Mouse (Mus musculus): Measurements from ENCODE around the gene Rac3. TPM values are rescaled to one million over a fixed set of nuclear protein-coding genes. Genes with fewer than 3 reads are reported as not detected.
A peak's percentile ranks its signal among the peaks of the same experiment; 100 is the strongest.
"Not testable (repeated sequence)": the region's sequence is repeated elsewhere in the genome, so short reads cannot be mapped to it uniquely, and the experiment has no call there.

The Rac3 gene
- total RNA-seq, 2 experiments from 2014 or later, result 0.87 to 1.3 TPM

- H3K27ac ChIP-seq, result no peak overlapping the region
- no peak for TF ChIP-seq CTCF (IDR thresholded peaks at IDR 0.05)
- intact Hi-C loops (cut with DNase I), result no loop called here
- DNase-seq, result no peak
- H3K4me3 ChIP-seq, result no peak overlapping the region
Measured at GRCm38 (mm10) chr11:120740981-120741380, 19.7 kb downstream of the Rac3 start.

- H3K27ac ChIP-seq, result no peak overlapping the region
- no peak for TF ChIP-seq CTCF (IDR thresholded peaks at IDR 0.05)
- intact Hi-C loops (cut with DNase I), result no loop called here
Measured at GRCm38 (mm10) chr11:120744121-120744701, 22.9 kb downstream of the Rac3 start.

GRCm38 (mm10) chr11:120747974-120748373 is 26.7 kb downstream of the Rac3 start:
- Histone ChIP-seq H3K4me3 (no peak overlapping the region), H3K27ac (peak overlapping the region; percentile 59)
- TF ChIP-seq CTCF (IDR thresholded peaks at IDR 0.05), result no peak
- DNase-seq, result no peak
- intact Hi-C loops (cut with DNase I), result loop anchor here (2.0 kb wide), 1 partner anchor 27 kb away; the partner anchor contains the start of gene Rac3

More at GRCm38 (mm10) chr11:120744121-120744701, 22.9 kb downstream of the Rac3 start:
- H3K4me3 ChIP-seq, result no peak overlapping the region
- no peak for DNase-seq

- Histone ChIP-seq H3K27ac (no peak overlapping the region), H3K4me3 (no peak overlapping the region)
- intact Hi-C loops (cut with DNase I), result loop anchor here (2.0 kb wide), 1 partner anchor 29 kb away; the partner anchor contains the start of gene Rac3
- TF ChIP-seq CTCF (IDR thresholded peaks at IDR 0.05), result peak; percentile 68
- DNase-seq, result peak; percentile 67
Measured at GRCm38 (mm10) chr11:120749430-120749829, 28.2 kb downstream of the Rac3 start.

- H3K27ac ChIP-seq, result no peak overlapping the region
- DNase-seq, result no peak
- H3K4me3 ChIP-seq, result no peak overlapping the region
- intact Hi-C loops (cut with DNase I), result loop anchor here (2.0 kb wide), 1 partner anchor 15 kb away; no protein-coding TSS in a partner anchor
- TF ChIP-seq CTCF (IDR thresholded peaks at IDR 0.05), result no peak
Measured at GRCm38 (mm10) chr11:120751606-120752005, 30.3 kb downstream of the Rac3 start.

GRCm38 (mm10) chr11:120760236-120760635 is 39.0 kb downstream of the Rac3 start:
- TF ChIP-seq CTCF (IDR thresholded peaks at IDR 0.05), result no peak
- no peak overlapping the region for H3K4me3 ChIP-seq
- DNase-seq, result no peak
- no peak overlapping the region for H3K27ac ChIP-seq
- intact Hi-C loops (cut with DNase I), result no loop called here

GRCm38 (mm10) chr11:120761811-120762671 is 40.8 kb downstream of the Rac3 start:
- Histone ChIP-seq H3K4me3 (no peak overlapping the region), H3K27ac (no peak overlapping the region)
- TF ChIP-seq CTCF (IDR thresholded peaks at IDR 0.05), result no peak
- DNase-seq, result no peak
- intact Hi-C loops (cut with DNase I), result no loop called here

- peak within 1 kb of the TSS; percentile 47 for H3K4me3 ChIP-seq
- intact Hi-C loops (cut with DNase I); H3K27ac ChIP-seq: not testable (repeated sequence)
- DNase-seq, result peak; percentile 30
Measured at GRCm38 (mm10) chr11:120762672-120763041, 41.4 kb downstream of the Rac3 start, which contains the start of gene Hmga1b. Gene Hmga1b, plus strand, starts transcription at chr11:120762794.

- H3K27ac ChIP-seq; DNase-seq; intact Hi-C loops (cut with DNase I): not testable (repeated sequence)
- peak overlapping the region; percentile 47 for H3K4me3 ChIP-seq
Measured at GRCm38 (mm10) chr11:120763121-120763999, 42.1 kb downstream of the Rac3 start.

- DNase-seq; intact Hi-C loops (cut with DNase I); H3K4me3 ChIP-seq; H3K27ac ChIP-seq: not testable (repeated sequence)
Measured at GRCm38 (mm10) chr11:120767023-120767422, 45.8 kb downstream of the Rac3 start.

GRCm38 (mm10) chr11:120768206-120768605 is 46.9 kb downstream of the Rac3 start:
- Histone ChIP-seq H3K27ac (no peak overlapping the region), H3K4me3 (no peak overlapping the region)
- no peak for DNase-seq
- TF ChIP-seq CTCF (IDR thresholded peaks at IDR 0.05), result no peak
- intact Hi-C loops (cut with DNase I), result no loop called here

- intact Hi-C loops (cut with DNase I), result loop anchor here (10.0 kb wide), 1 partner anchor 118 kb away; no protein-coding TSS in a partner anchor
- no peak for DNase-seq
- no peak for TF ChIP-seq CTCF (IDR thresholded peaks at IDR 0.05)
- Histone ChIP-seq H3K27ac (no peak overlapping the region), H3K4me3 (no peak overlapping the region)
Measured at GRCm38 (mm10) chr11:120772749-120773148, 51.5 kb downstream of the Rac3 start.

Other genes starting within 250 kb of the Rac3 start
- gene Mrpl12, start 236.9 kb upstream of the Rac3 start, total RNA-seq (2021), result 100 to 1,000 TPM; 120 to 177 TPM
- 1 to 10 TPM; 2.8 to 4.1 TPM for gene Slc25a10, start 229.6 kb upstream of the Rac3 start, total RNA-seq (2021)
- gene Gcgr, start 190.8 kb upstream of the Rac3 start, total RNA-seq (2021), result under 1 TPM in 1 of 2 experiments, not detected in 1; 0.33 TPM
- 10 to 100 TPM; 21.7 to 22.1 TPM for gene Mcrip1, start 171.7 kb upstream of the Rac3 start, total RNA-seq (2021)
- gene Ppp1r27, start 170.3 kb upstream of the Rac3 start, total RNA-seq (2021), result 100 to 1,000 TPM; 188 to 418 TPM
- gene P4hb, start 148.2 kb upstream of the Rac3 start, total RNA-seq (2021), result 100 to 1,000 TPM; 201 to 240 TPM
- 10 to 100 TPM; 72.1 to 89.6 TPM for gene Arhgdia, start 139.8 kb upstream of the Rac3 start, total RNA-seq (2021)
- gene Alyref, start 123.1 kb upstream of the Rac3 start, total RNA-seq (2021), result 10 to 100 TPM; 36.0 to 44.7 TPM
- 10 to 100 TPM; 45.3 to 58.5 TPM for gene Anapc11, start 123.0 kb upstream of the Rac3 start, total RNA-seq (2021)
- gene Npb, start 113.0 kb upstream of the Rac3 start, total RNA-seq (2021), result under 1 TPM in 1 of 2 experiments, not detected in 1; 0.78 TPM
- gene Pcyt2, start 103.5 kb upstream of the Rac3 start, total RNA-seq (2021), result 10 to 100 TPM; 30.6 to 39.2 TPM
- gene Sirt7, start 96.2 kb upstream of the Rac3 start, total RNA-seq (2021), result 1 to 10 TPM; 4.1 to 4.7 TPM
- gene Mafg, start 87.9 kb upstream of the Rac3 start, total RNA-seq (2021), result 10 to 100 TPM; 53.1 to 68.2 TPM
- gene Pycr1, start 77.7 kb upstream of the Rac3 start, total RNA-seq (2021), result 1 to 10 TPM; 3.5 to 3.8 TPM
- 100 to 1,000 TPM; 109 to 157 TPM for gene Myadml2, start 73.3 kb upstream of the Rac3 start, total RNA-seq (2021)
- not detected for gene Notum, start 60.3 kb upstream of the Rac3 start, total RNA-seq (2021)
- 10 to 100 TPM; 31.2 to 32.4 TPM for gene Aspscr1, start 48.5 kb upstream of the Rac3 start, total RNA-seq (2021)
- 10 to 100 TPM; 22.1 to 32.3 TPM for gene Cenpx, start 7.7 kb upstream of the Rac3 start, total RNA-seq (2021)
- 1 to 10 TPM; 3.6 to 4.4 TPM for gene Lrrc45, start 7.5 kb upstream of the Rac3 start, total RNA-seq (2021)
- 1 to 10 TPM; 6.3 to 8.6 TPM for gene Dcxr, start 5.8 kb downstream of the Rac3 start, total RNA-seq (2021)
- gene Cbr2, start 10.6 kb downstream of the Rac3 start, total RNA-seq (2021), result 10 to 100 TPM in 1 of 2 experiments, 1 to 10 TPM in 1; 9.1 to 15.4 TPM
- 10 to 100 TPM; 15.7 to 22.2 TPM for gene Hmga1b, start 41.3 kb downstream of the Rac3 start, total RNA-seq (2021)
- gene Rfng, start 62.7 kb downstream of the Rac3 start, total RNA-seq (2021), result 10 to 100 TPM; 11.7 to 14.1 TPM
- 10 to 100 TPM; 57.9 to 65.2 TPM for gene Gps1, start 62.8 kb downstream of the Rac3 start, total RNA-seq (2021)
- gene Dus1l, start 74.9 kb downstream of the Rac3 start, total RNA-seq (2021), result 10 to 100 TPM; 31.2 to 31.5 TPM
- gene Fasn, start 103.1 kb downstream of the Rac3 start, total RNA-seq (2021), result 10 to 100 TPM in 1 of 2 experiments, 1 to 10 TPM in 1; 6.8 to 20.0 TPM
- gene Ccdc57, start 211.4 kb downstream of the Rac3 start, total RNA-seq (2021), result 1 to 10 TPM; 3.4 to 3.6 TPM
- gene Slc16a3, start 227.0 kb downstream of the Rac3 start, total RNA-seq (2021), result 100 to 1,000 TPM; 295 to 479 TPM

Measured in gastrocnemius, adult 2 months (tissue).